ENCODE assay signal across 22 mouse cellular contexts in genomic region chr10:22018618-22019017, GRCm38 (mm10). TPM values are rescaled to one million over a fixed set of nuclear protein-coding genes. Genes with fewer than 3 reads are reported as not detected.
DNase-seq lines count a peak whose midpoint lies in the region; ATAC-seq and TF ChIP-seq lines count a peak whose summit lies in the region.
"Had no signal": no experiment of that assay in that cellular context is flagged by ENCODE, and none has a peak within 500 bp of the region (broad histone marks: within the 10 kb centered on the region; RNA-seq: fewer than 3 reads in every experiment).

No protein-coding gene starts in this region.

- no peak for TF ChIP-seq POLR2A in heart, adult 2 months (IDR thresholded peaks at IDR 0.05; ENCODE audit: insufficient read depth, low read depth, low read length)
- no peak for TF ChIP-seq POLR2A in small intestine, adult 2 months (IDR thresholded peaks at IDR 0.05; ENCODE audit: low read depth, low read length)

- DNase-seq in heart, adult 2 months, result no peak
- DNase-seq in heart, postnatal 36 days, result no peak
- no peak for DNase-seq in liver, postnatal 0 days
- no peak for DNase-seq in liver, embryonic 11.5 days (ENCODE audit: low spot score)
- DNase-seq in ES-E14 (ENCODE audit: low read depth, low spot score), result no peak
- DNase-seq in adrenal gland, postnatal 25 days, result no peak
- DNase-seq: cerebellum, adult 18-20 months; embryo, embryonic 11 days; heart, postnatal 4 days; kidney, adult 9 months; liver, embryonic 13.5 days; midbrain, embryonic 14.5 days; thymus, postnatal 4 days had no signal

- H3K9me3 ChIP-seq in liver, postnatal 0 days (ENCODE audit: low read length), result no peaks in the 10 kb centered on the region
- no peaks in the 10 kb centered on the region for H3K9me3 ChIP-seq in liver, embryonic 11.5 days (ENCODE audit: control insufficient read depth, low read length)
- H3K9me3 ChIP-seq in ES-E14 (ENCODE audit: control insufficient read depth, insufficient read depth, low read depth, low read length), result no peaks in the 10 kb centered on the region
- H3K9me3 ChIP-seq: forebrain, embryonic 15.5 days; heart, embryonic 10.5 days; liver, embryonic 13.5 days had no signal

- no peaks in the 10 kb centered on the region for H3K36me3 ChIP-seq in heart, adult 2 months (ENCODE audit: control insufficient read depth, insufficient read depth, low read length)
- no peaks in the 10 kb centered on the region for H3K36me3 ChIP-seq in liver, postnatal 0 days (replicated peaks; ENCODE audit: insufficient read depth, low read length)
- H3K36me3 ChIP-seq in liver, embryonic 11.5 days (ENCODE audit: control insufficient read depth, insufficient read depth, low read length), result no peaks in the 10 kb centered on the region
- no peaks in the 10 kb centered on the region for H3K36me3 ChIP-seq in ES-E14 (ENCODE audit: control insufficient read depth, insufficient read depth, low read length, poor library complexity, severe bottlenecking)
- H3K36me3 ChIP-seq in small intestine, adult 2 months (ENCODE audit: control insufficient read depth, insufficient read depth, low read length), result no peaks in the 10 kb centered on the region
- H3K36me3 ChIP-seq: forebrain, embryonic 15.5 days; heart, embryonic 10.5 days; liver, embryonic 13.5 days had no signal

- in situ Hi-C loops in ES-E14 (cut with MboI; ENCODE audit: low sequenced_read_pairs in 2 of 2, unreplicated experiment in 2 of 2), result loop anchor here in 1 of 2 experiments (25.0 kb wide), 1 partner anchor 406 kb away; no protein-coding TSS in a partner anchor

- TF ChIP-seq EP300 in heart, adult 2 months (IDR thresholded peaks at IDR 0.05; ENCODE audit: insufficient read depth, low read depth, low read length), result no peak
- no peak for TF ChIP-seq EP300 in liver, postnatal 0 days (IDR thresholded peaks at IDR 0.05; ENCODE audit: low read depth)

- H3K27ac ChIP-seq in heart, adult 2 months, result no peak overlapping the region
- H3K27ac ChIP-seq in liver, postnatal 0 days (ENCODE audit: low read depth), result no peak overlapping the region
- no peak overlapping the region for H3K27ac ChIP-seq in liver, embryonic 11.5 days (ENCODE audit: low read depth, low read length)
- no peak overlapping the region for H3K27ac ChIP-seq in ES-E14 (ENCODE audit: insufficient read depth, low read depth, low read length, poor library complexity, severe bottlenecking)
- H3K27ac ChIP-seq in small intestine, adult 2 months (ENCODE audit: insufficient read depth, low read depth, low read length), result no peak overlapping the region
- H3K27ac ChIP-seq: forebrain, embryonic 15.5 days; heart, embryonic 10.5 days; liver, embryonic 13.5 days; macrophage had no signal

- TF ChIP-seq CTCF in heart, adult 2 months (IDR thresholded peaks at IDR 0.05), result peak; percentile 54
- peak; percentile 40 for TF ChIP-seq CTCF in liver, postnatal 0 days (IDR thresholded peaks at IDR 0.05; ENCODE audit: low read depth)
- TF ChIP-seq CTCF in small intestine, adult 2 months (IDR thresholded peaks at IDR 0.05; ENCODE audit: extremely low read depth, insufficient read length, insufficient replicate concordance, low read depth, low read length), result 0 out of 2 replicates have a peak, but pooled peaks have one; percentile 22

- no peak overlapping the region for H3K4me2 ChIP-seq in liver, postnatal 0 days (ENCODE audit: low read depth, low read length)
- no peak overlapping the region for H3K4me2 ChIP-seq in liver, embryonic 11.5 days
- H3K4me2 ChIP-seq: forebrain, embryonic 15.5 days; liver, embryonic 13.5 days had no signal

- H3K4me1 ChIP-seq in heart, adult 2 months (ENCODE audit: control insufficient read depth, insufficient read depth, low read length), result no peaks in the 10 kb centered on the region
- H3K4me1 ChIP-seq in liver, postnatal 0 days (ENCODE audit: insufficient read depth), result no peaks in the 10 kb centered on the region
- no peaks in the 10 kb centered on the region for H3K4me1 ChIP-seq in liver, embryonic 11.5 days (replicated peaks; ENCODE audit: control insufficient read depth, insufficient read depth, low read length)
- no peaks in the 10 kb centered on the region for H3K4me1 ChIP-seq in ES-E14 (ENCODE audit: control insufficient read depth in 2 of 2, insufficient read depth in 2 of 2, low read length in 2 of 2, poor library complexity in 1 of 2)
- no peaks in the 10 kb centered on the region for H3K4me1 ChIP-seq in small intestine, adult 2 months (ENCODE audit: control insufficient read depth, insufficient read depth, insufficient read length, low read length)
- H3K4me1 ChIP-seq: forebrain, embryonic 15.5 days; heart, embryonic 10.5 days; liver, embryonic 13.5 days had no signal

- no peaks in the 10 kb centered on the region for H3K79me2 ChIP-seq in heart, adult 2 months (replicated peaks; ENCODE audit: control insufficient read depth, insufficient read depth, low read length)

- H3K4me3 ChIP-seq in heart, adult 2 months, result no peak overlapping the region
- no peak overlapping the region for H3K4me3 ChIP-seq in liver, postnatal 0 days (ENCODE audit: low read depth, low read length)
- no peak overlapping the region for H3K4me3 ChIP-seq in liver, embryonic 11.5 days (ENCODE audit: low read depth, low read length)
- H3K4me3 ChIP-seq in ES-E14 (ENCODE audit: insufficient read depth in 1 of 2, low read depth in 1 of 2, low read length in 2 of 2, poor library complexity in 1 of 2, severe bottlenecking in 1 of 2), result no peak overlapping the region
- H3K4me3 ChIP-seq in small intestine, adult 2 months (ENCODE audit: low read depth, low read length), result no peak overlapping the region
- H3K4me3 ChIP-seq: forebrain, embryonic 15.5 days; heart, embryonic 10.5 days; liver, embryonic 13.5 days had no signal

- ATAC-seq in liver, postnatal 0 days, result no peak
- no peak for ATAC-seq in liver, embryonic 11.5 days (replicated peaks; ENCODE audit: low FRiP score)
- ATAC-seq: forebrain, embryonic 15.5 days had no signal

- H3K27me3 ChIP-seq in heart, adult 2 months (ENCODE audit: control insufficient read depth, insufficient read depth, low read length), result no peaks in the 10 kb centered on the region
- H3K27me3 ChIP-seq in liver, postnatal 0 days (ENCODE audit: insufficient read depth, low read length), result no peaks in the 10 kb centered on the region
- no peaks in the 10 kb centered on the region for H3K27me3 ChIP-seq in liver, embryonic 11.5 days (replicated peaks; ENCODE audit: control insufficient read depth, insufficient read depth, low read length)
- no peaks in the 10 kb centered on the region for H3K27me3 ChIP-seq in small intestine, adult 2 months (ENCODE audit: control insufficient read depth, insufficient read depth, low read length)
- H3K27me3 ChIP-seq: forebrain, embryonic 15.5 days; liver, embryonic 13.5 days had no signal

- H3K9ac ChIP-seq in heart, adult 2 months (ENCODE audit: low read depth, low read length), result no peak overlapping the region
- no peak overlapping the region for H3K9ac ChIP-seq in liver, postnatal 0 days (replicated peaks)
- no peak overlapping the region for H3K9ac ChIP-seq in liver, embryonic 11.5 days (ENCODE audit: low read depth, low read length)
- H3K9ac ChIP-seq in ES-E14 (ENCODE audit: insufficient read depth, low read depth, low read length, poor library complexity, severe bottlenecking), result no peak overlapping the region
- H3K9ac ChIP-seq: forebrain, embryonic 15.5 days; liver, embryonic 13.5 days had no signal

- WGBS in heart, adult 2 months, result 91% methylated on average over 4 of the region's 4 CpGs
- 85% methylated on average over 4 of the region's 4 CpGs for WGBS in liver, postnatal 0 days (ENCODE audit: insufficient replicate concordance)
- 83% methylated on average over 4 of the region's 4 CpGs for WGBS in liver, embryonic 11.5 days
- WGBS in small intestine, adult 2 months, result 95% methylated on average over 4 of the region's 4 CpGs

- intact Hi-C loops in heart, adult 2 months (cut with DNase I), result no loop called here
- intact Hi-C loops in heart, postnatal 36 days (cut with DNase I), result no loop called here

TF ChIP-seq in ES-E14, 5 proteins besides CTCF, POLR2A, EP300 and RAD21:
- TF ChIP-seq HCFC1 (IDR thresholded peaks at IDR 0.05; ENCODE audit: borderline replicate concordance, insufficient read depth, low read length) (no peak), CHD2 (IDR thresholded peaks at IDR 0.05; ENCODE audit: low read depth, low read length) (no peak), MAFK (IDR thresholded peaks at IDR 0.05; ENCODE audit: insufficient read depth, low read depth, low read length) (no peak), ZC3H11A (IDR thresholded peaks at IDR 0.05; ENCODE audit: borderline replicate concordance, low read depth, low read length) (0 out of 2 replicates have a peak, but pooled peaks have one; percentile 14), ZNF384 (IDR thresholded peaks at IDR 0.05; ENCODE audit: low read depth, low read length) (no peak)
TF ChIP-seq in ES-E14: peak in this region for 1.

RNA-seq across cellular contexts. Expression of gene 4930444G20Rik, which starts 49.3 kb away (rescaled TPM):
- total RNA-seq in heart, adult 2 months (2021), result not detected
- polyA plus RNA-seq in heart, adult 2 months (2012; rRNA removed), result not detected in 2 replicates
- total RNA-seq in heart, postnatal 36 days (2021), result not detected
- polyA plus RNA-seq in liver, postnatal 0 days (2015; fragmentation: Nextera tagmentation; extraction: Ambion mirVana), result not detected in 2 replicates
- not detected in 2 replicates for polyA plus RNA-seq in liver, embryonic 11.5 days (2014; fragmentation: Nextera tagmentation; extraction: Ambion mirVana)
- 0.22 and 0.32 TPM in 2 replicates for total RNA-seq in ES-E14 (2012; rRNA removed)
- polyA plus RNA-seq in small intestine, adult 2 months (2012; rRNA removed), result not detected in 2 replicates
- total RNA-seq in adrenal gland, postnatal 25 days (2021), result not detected in 2 replicates
- total RNA-seq: gastrocnemius, adult 8-10 months; heart, postnatal 4 days; layer of hippocampus, adult 18-20 months; left cerebral cortex, postnatal 36 days had no signal
- polyA plus RNA-seq: forebrain, embryonic 15.5 days; heart, embryonic 10.5 days; liver, embryonic 13.5 days; macrophage; midbrain, embryonic 14.5 days; neural tube, embryonic 11.5 days; stomach, embryonic 16.5 days had no signal
